Mouse (Mus musculus): ENCODE data around the gene Stk31.
"Not testable (repeated sequence)": the region's sequence is repeated elsewhere in the genome, so short reads cannot be mapped to it uniquely, and the experiment has no call there.

Stk31 gene

DNA sequence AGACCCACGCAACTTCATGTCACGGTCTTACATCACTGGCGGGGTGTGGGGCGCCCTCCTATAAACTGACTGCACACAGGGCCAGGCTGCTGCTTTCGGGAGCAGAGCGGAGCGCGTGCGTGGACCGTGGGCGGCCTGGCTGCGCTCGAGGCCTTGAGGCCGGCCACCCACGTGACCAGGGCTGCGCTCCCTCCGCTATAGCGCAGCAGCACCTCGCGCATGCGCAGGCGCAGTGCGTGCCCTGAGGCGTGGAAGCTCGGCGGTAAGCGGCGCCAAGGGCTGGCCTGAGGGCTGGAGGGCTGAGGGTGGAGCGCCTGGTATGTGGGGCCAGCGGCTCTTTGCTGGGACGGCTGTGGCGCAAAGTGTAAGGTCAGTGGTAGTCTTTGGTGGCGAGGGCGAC lies at the start of gene Stk31:
Stk31 (plus strand) TSS at position 289 of the 400 bp plus-strand sequence.
- DNase-seq (ENCODE audit: low read depth, low spot score): no peak

- no peak for DNase-seq (ENCODE audit: low read depth, low spot score)
Measured at GRCm38 (mm10) chr6:49349826-49350225, 45.6 kb upstream of the Stk31 start.

DNA sequence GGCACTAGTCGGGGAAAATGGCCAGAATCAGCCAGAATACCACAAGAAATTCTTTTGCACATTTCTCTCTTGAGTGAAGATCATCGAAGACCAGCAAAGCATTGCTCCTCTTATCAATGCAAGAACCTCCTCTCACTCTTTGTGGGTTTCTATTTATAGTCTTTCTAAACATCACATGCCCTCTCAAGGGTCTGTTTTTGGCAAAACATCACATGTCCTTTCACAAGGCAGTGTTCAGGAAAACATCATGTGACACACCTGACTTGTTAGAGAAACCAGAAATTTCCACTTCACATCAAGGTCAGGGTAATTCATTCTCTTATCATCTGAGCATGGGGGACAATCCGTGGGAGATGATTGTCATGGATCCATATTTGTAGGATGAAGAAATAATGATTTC lies 40.8 kb upstream of the Stk31 start:
- DNase-seq (ENCODE audit: low read depth, low spot score): no peak

- no peak for DNase-seq (ENCODE audit: low read depth, low spot score)
Measured at GRCm38 (mm10) chr6:49355171-49355570, 40.2 kb upstream of the Stk31 start.

GRCm38 (mm10) chr6:49360420-49360819 lies 35.0 kb upstream of the Stk31 start:
- no peak for DNase-seq (ENCODE audit: low read depth, low spot score)

- DNase-seq (ENCODE audit: low read depth, low spot score): peak; percentile 85
Measured at GRCm38 (mm10) chr6:49367159-49368054, 28.0 kb upstream of the Stk31 start, which contains the start of gene Fam221a. Gene Fam221a, plus strand, starts transcription at chr6:49367739.

DNA sequence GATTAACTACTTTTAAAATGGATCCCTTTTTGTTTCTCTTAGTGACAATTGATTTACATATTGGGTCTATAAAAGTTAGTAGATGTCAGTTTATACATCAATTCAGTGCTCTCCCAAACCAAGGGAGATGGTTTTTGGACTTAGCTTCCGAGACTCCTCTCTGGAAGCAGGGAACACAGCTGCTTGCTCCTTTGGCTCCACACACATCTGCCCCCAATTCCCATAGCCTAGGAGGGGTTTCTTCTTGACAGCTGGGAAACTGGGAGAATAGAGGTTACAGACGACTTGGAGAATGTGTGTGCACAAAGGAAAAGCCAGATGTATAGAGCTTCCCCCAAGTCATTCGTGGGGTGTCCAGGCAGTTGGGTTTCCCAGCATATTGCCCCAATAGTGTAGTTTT lies 27.2 kb upstream of the Stk31 start:
- no peak for DNase-seq (ENCODE audit: low read depth, low spot score)

GRCm38 (mm10) chr6:49372705-49373104 lies 22.7 kb upstream of the Stk31 start:
- DNase-seq (ENCODE audit: low read depth, low spot score): no peak

GRCm38 (mm10) chr6:49373943-49374342 lies 21.5 kb upstream of the Stk31 start:
- DNase-seq (ENCODE audit: low read depth, low spot score): no peak

GRCm38 (mm10) chr6:49378328-49378727 lies 17.1 kb upstream of the Stk31 start:
- no peak for DNase-seq (ENCODE audit: low read depth, low spot score)

DNA sequence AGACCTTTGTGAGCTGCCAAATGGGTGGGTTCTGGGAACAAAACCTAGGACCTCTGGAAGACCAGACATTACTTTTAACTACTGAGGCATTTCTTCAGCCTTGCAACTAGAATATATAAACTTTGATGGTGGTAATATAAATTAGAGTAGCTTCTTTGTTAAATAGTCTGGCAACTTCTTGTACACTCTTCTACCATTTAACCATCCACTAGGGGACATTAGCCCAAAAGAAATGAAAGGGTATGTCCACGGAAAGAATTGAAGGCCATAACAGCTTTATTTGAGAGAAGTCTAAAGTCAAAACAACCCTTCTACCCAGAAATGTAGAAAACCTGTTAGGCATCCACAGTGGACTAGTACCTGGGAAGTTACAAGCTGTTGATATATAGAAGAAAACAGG lies 1.1 kb upstream of the Stk31 start:
- no peak for DNase-seq (ENCODE audit: low read depth, low spot score)

- no peak for DNase-seq (ENCODE audit: low read depth, low spot score)
Measured at GRCm38 (mm10) chr6:49397466-49397865, 2.1 kb downstream of the Stk31 start.

GRCm38 (mm10) chr6:49398365-49398764 lies 3.0 kb downstream of the Stk31 start:
- peak; percentile 25 for DNase-seq (ENCODE audit: low read depth, low spot score)

DNA sequence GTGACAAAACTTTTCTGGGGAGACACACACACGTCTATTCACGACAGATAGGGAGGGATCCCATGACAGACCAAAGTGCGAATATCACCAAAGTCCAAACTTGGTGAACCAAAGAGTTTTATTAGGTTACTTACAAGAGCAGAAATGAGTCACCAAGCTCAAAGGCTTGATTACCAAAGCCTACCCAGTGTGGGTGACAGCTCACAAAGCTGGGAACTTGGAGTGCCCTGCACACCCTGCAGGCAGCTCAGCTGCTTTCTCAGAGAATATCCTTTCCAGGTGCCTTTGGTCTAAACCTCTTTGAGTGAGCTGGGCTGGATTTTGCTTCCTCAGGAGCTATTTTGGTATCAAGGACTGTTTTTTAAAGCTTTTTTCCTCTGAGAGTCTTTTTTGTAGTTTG lies 15.4 kb downstream of the Stk31 start:
- DNase-seq (ENCODE audit: low read depth, low spot score): no peak

GRCm38 (mm10) chr6:49412967-49413366 lies 17.6 kb downstream of the Stk31 start:
- DNase-seq (ENCODE audit: low read depth, low spot score): not testable (repeated sequence)

GRCm38 (mm10) chr6:49415971-49416370 lies 20.6 kb downstream of the Stk31 start:
- DNase-seq (ENCODE audit: low read depth, low spot score): no peak

GRCm38 (mm10) chr6:49437306-49437705 lies 41.9 kb downstream of the Stk31 start:
- DNase-seq (ENCODE audit: low read depth, low spot score): no peak

- DNase-seq (ENCODE audit: low read depth, low spot score): no peak
Measured at GRCm38 (mm10) chr6:49458112-49458511, 62.7 kb downstream of the Stk31 start.

DNA sequence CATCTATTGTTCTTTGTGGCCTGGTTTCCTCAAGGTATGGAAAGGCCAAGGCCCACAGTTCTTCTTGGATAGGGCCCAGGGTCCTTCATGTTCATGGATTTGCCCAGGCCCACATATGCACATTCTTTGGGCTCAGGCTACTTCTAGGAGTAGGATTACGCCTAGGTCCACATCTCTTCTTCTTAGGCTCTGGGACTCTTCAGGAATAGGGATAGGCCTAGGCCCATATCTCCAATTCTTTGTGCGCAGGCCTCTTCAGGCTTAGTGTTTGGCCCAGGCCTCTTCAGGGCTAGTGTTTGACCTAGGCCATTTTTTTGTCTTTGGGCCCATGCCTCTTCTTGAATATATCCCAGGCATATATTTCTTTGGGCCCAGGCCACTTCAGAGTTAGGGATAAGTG lies 87.8 kb downstream of the Stk31 start:
- DNase-seq (ENCODE audit: low read depth, low spot score): no peak

- no peak for DNase-seq (ENCODE audit: low read depth, low spot score)
Measured at GRCm38 (mm10) chr6:49491526-49491925, 96.1 kb downstream of the Stk31 start.

DNA sequence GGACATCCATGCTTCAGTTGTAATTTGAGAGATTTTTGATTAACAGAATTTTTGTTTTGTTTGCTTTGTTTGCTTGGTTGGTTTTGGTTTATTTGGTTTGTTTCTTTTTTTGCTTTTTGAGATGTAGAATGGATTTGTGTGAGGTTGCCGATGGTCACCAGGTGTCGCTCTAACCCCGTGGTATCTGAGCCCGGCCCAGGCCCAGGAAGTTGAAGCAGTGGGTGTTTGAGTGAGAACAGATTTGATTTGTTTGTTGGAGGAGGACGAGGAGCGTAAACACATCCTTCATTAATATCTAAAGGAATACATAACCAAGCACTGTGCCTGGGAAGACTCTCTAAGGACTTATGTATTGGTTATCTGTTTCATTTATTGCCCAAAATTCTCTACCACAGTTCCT lies 123.6 kb downstream of the Stk31 start:
- no peak for DNase-seq (ENCODE audit: low read depth, low spot score)
